Mouse (Mus musculus): ENCODE measurements around the gene Fam83e.
A peak's percentile ranks its signal among the peaks of the same experiment; 100 is the strongest.

Fam83e gene

GRCm38 (mm10) chr7:45715090-45715708, 5.8 kb upstream of the Fam83e start, which contains the start of gene Rpl18:
Rpl18 (plus strand) TSS chr7:45715457.
- peak; percentile 93 for DNase-seq (ENCODE audit: low spot score)

DNA sequence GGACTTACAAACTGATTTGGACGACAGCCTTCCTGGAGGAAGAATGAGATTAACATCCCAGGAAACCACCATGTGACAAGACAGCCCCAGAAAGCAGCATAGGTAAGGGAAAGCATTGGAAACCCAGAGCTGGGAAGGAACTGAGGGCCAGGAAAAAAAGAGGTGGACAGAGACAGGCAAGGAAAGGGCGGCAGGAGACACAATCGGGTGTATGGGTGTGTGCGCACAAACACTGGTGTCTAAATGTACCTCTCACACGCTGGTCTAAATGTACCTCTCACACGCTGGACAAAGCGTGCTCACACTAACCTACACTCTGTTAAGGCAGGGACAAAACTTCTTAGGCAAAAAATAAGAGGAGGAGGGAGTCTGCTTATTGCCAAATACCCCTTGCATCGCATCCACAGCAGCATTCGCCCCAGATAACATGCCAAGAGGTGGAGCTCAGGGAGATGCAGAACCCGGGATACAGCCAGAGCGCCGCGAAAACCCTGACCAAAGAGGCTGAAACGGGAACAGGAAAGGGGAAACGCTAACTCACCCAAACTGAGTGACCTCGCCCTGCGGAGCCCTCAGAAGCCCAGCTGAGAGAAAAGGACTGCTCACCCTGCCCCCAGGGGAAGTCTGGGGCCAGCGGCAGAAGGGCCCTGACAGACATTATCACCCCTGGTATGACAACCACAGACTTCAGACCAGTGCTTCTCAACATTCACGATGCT, 5.1 kb upstream of the Fam83e start:
- no peak for DNase-seq (ENCODE audit: low spot score)

DNA sequence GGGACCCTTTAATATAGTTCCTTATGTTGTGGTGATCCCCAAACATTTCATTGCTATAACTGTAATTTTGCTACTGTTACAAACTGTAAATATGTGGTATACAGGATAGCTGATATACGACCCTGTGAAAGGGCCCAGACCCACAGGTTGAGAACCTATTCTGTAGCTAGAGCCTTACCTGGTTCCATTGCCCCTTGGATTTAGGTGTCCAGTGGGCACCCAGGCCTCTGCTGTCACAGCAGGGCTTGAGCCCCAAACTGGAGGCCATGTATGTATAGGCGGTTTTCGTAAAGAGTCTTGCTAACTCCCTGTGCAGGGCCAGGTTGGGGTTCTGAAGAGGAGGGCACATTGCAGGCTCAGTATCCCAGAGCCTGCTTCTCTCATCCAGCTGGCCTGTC, 4.6 kb upstream of the Fam83e start:
- DNase-seq (ENCODE audit: low spot score), result no peak

DNA sequence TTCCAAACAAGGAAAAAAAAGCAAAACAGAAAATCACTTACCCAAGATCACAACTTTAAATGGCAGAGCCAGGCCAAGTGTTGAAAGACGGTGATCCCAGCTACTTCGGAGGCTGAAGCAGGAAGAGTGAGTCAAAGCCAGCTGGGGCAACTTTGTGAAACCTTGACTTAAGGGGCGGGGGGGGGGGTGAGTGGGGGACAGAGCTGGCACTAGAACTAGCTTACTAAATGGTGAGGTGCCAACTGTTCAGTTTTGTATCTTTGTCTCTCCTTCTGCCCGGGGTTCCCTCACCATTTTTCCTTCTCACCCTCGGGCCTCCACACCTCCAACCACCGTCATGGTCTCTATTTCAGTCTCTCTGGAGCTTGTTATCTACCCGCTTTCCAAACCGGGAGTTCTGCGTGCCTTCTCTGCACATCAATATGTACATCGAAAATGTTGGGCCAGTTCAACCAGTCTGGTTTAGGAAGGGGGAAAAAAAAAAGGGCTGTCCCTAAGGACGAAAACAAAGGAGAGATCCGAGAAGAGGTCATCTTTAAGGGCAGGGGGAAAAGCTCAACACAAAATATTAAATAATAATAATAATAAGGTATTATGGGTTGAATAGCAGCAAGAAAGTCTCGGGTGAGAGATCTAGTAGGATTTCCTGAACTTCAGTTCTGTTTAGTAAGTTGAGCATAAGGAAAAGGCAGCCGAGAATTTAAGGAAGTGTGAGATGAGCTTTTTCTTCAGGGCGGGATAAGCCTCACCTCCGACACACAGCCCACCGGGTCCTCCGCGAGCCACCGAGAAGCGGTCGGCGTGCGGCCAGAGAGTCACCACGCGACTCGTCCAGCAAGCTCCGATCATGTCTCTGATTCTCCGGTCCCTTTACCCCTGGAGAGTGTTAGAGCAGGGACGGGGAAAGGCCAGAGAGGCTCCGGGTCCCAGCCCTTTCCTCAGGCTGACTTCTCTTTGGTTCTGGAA, 3.8 kb upstream of the Fam83e start:
- DNase-seq (ENCODE audit: low spot score), result no peak

DNA sequence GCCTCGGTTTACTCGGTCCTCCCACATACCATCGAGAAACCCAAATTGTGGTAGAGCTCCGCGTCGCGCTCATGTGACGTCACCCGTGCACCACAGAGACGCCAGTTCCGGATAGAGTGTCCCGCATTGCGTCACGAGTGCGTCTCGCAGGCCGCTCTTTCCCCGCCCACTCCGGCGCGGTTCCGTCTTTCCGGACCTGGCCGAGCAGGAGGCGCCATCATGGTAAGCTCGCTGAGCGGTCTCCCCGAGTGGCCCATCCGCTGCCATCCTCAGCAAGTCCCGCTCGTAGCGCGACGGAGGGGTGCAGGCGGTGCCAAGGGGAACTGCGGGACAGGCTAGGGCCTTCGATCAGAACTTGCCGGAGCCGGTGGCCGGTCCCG, 3.1 kb upstream of the Fam83e start, which contains the start of gene Sphk2:
Sphk2 (minus strand) TSS at position 85 of the 380 bp plus-strand sequence.
- DNase-seq (ENCODE audit: low spot score), result peak; percentile 97

DNA sequence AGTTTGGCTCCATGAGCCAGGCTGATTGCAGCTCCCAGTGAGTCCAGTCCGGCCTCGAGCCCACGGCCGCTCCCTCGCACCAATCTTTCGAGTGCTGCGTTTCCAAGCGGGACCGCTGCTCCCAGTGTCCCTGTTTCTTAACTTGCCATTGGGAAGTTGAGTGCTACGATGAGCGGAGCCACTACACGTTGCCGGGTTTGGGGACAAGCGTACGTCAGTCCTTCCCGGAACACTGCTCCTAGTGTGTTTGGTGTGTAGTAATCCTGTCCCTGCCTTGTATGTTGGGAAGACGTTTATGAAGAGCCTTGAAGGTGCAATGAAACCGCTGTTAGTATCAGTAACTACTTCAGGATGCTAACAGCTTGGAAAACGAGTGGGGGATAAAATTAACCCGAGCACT, 2.7 kb upstream of the Fam83e start:
- peak; percentile 9 for DNase-seq (ENCODE audit: low spot score)

GRCm38 (mm10) chr7:45719180-45719579, 1.8 kb upstream of the Fam83e start:
- no peak for DNase-seq (ENCODE audit: low spot score)

DNA sequence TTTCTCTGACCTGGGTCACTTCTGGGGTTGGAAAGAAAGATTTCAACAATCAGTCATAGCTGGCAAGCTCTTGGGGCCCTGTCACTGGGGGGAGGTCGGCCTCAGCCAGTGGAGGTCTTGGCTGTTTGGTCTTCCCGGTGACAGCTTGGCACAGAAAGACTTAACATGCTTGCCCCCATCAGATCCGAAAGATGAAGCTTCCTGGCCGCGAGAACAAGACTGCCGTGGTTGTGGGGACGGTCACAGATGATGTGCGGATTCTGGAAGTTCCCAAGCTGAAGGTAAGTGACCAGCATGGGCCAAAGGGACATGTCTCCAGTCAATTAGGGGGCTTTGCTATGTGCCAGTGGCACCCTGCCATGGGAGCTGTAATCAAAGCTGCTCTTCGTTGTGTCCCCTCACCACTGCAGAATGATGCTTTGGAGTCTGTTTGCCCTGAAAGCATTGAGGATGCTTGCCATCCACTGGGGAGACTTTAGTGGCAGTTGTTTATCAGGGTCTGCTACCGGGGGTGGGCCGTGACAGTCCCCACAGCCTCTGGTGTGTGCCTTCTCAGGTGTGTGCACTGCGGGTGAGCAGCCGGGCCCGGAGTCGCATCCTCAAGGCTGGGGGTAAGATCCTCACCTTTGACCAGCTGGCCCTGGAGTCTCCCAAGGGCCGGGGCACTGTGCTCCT, 1.1 kb upstream of the Fam83e start:
- DNase-seq (ENCODE audit: low spot score), result no peak

GRCm38 (mm10) chr7:45721234-45721571, 191 bp downstream of the Fam83e start:
- DNase-seq (ENCODE audit: low spot score), result no peak

GRCm38 (mm10) chr7:45721642-45722347, 783 bp downstream of the Fam83e start:
- DNase-seq (ENCODE audit: low spot score), result no peak

DNA sequence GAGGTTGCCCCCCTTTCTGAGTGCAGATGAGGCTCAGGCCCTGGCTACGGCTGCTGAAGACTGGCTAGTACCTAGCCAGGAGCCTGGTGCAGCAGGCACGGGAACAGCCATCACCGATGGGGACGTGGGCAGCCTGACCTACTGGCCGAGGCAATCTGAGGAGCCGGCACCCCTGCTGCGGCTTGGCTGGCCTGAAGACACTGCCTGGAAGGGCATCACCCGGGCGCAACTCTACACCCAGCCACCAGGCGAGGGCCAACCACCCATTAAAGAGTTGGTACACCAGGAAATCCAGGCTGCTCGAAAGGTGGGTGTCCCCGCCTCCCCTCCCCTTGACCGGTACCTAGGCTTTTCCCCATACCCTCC, 1.3 kb downstream of the Fam83e start:
- no peak for DNase-seq (ENCODE audit: low spot score)

GRCm38 (mm10) chr7:45723301-45723700, 2.3 kb downstream of the Fam83e start:
- DNase-seq (ENCODE audit: low spot score), result no peak

- no peak for DNase-seq (ENCODE audit: low spot score)
Observed at GRCm38 (mm10) chr7:45723781-45724180, 2.8 kb downstream of the Fam83e start.

- DNase-seq (ENCODE audit: low spot score), result no peak
Observed at GRCm38 (mm10) chr7:45725151-45725550, 4.1 kb downstream of the Fam83e start.

DNA sequence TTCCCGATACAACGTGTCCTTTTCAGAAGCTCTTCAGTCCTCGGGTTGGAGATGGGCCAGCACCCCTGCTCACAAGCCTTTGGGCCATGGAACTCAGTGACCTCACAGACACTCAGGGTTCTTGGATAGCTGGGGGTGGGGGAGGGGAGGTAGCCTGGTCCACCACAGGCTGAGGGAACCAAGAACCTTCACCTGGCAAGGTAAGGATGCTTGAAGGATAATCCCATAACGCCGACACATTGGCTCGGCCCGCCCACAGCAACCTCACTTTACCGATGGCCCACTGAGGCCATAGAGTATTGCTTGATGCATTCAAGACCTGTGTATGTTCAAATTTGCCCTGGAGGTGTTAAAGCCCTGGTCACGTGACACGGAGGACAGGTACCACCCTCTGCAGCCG, 4.7 kb downstream of the Fam83e start, which contains the start of gene Spaca4:
Spaca4 (minus strand) TSS at position 101 of the 400 bp plus-strand sequence.
- no peak for DNase-seq (ENCODE audit: low spot score)

GRCm38 (mm10) chr7:45726419-45726818, 5.4 kb downstream of the Fam83e start:
- no peak for DNase-seq (ENCODE audit: low spot score)

DNA sequence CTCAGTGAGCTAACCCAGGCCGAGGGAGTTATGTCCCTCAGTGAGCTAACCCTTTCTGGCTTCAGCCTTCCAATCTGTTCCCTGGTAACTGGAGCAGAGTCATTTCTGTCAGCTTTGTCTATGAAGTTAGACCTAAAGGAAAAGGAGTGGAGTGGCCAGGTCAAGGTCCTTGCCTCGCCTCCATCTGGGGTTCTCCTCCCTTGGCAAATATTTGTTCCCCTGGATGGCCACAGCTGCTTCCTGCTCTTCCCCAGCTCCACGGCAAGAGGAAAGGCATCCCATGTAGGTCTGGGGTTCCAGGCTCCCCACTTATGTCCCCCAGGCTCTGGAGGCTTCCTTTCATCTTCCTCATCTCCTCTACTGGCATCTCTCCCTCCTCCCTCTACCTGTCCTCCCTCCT, 6.6 kb downstream of the Fam83e start:
- no peak for DNase-seq (ENCODE audit: low spot score)

DNA sequence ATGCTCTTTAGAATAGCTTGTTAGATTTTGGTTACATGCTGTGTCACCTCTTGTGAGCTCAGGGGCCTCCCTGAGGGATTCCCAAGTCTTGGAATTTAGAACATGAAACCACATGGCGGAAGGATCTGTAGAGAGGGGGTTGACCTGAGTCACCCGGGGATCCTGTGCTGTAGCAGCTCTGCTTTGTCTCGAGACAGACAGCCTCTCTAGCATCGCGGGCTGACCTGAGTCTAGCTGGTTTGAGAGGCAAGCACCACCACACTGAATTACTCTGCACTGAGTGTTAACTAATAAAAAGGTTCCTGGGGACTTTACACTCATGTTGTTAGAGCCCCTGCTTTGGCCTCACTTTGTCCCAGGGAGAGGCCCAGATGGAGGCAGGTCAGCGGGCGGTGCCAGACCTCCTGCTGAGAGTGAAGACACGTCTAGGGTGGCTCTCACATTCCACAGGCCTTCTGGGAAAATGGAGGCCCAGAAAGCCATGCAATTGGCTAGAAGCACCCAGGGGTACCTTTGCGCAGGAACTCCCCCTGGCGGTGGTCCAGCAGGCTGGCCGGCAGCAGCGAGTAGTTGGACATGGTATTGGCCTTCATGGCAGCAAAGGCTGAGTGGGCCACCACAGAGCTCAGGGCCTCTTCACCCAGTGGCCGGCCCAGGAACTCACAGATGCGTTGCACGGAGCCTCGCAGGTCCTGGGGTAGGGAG, 9.9 kb downstream of the Fam83e start:
- no peak for DNase-seq (ENCODE audit: low spot score)

DNA sequence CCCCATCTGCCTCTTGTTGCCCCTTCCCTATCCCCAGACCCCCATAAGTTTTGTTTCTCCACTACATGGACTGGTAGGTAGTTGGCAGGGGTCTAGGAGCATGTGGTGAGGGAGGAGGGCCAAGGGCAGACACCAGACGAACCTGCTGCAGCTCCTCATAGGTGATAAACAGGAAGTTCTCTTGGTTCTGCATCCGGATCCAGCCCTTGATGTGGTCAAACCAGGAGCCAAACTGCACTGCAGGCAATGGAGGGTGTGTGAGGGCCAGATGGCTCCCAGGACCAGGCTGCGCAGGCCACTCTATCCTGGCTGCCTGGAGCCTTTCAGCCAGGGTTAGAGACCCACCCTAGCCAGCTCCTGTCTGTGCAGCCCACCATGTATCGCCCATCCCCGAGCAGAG, 12.5 kb downstream of the Fam83e start:
- no peak for DNase-seq (ENCODE audit: low spot score)

DNA sequence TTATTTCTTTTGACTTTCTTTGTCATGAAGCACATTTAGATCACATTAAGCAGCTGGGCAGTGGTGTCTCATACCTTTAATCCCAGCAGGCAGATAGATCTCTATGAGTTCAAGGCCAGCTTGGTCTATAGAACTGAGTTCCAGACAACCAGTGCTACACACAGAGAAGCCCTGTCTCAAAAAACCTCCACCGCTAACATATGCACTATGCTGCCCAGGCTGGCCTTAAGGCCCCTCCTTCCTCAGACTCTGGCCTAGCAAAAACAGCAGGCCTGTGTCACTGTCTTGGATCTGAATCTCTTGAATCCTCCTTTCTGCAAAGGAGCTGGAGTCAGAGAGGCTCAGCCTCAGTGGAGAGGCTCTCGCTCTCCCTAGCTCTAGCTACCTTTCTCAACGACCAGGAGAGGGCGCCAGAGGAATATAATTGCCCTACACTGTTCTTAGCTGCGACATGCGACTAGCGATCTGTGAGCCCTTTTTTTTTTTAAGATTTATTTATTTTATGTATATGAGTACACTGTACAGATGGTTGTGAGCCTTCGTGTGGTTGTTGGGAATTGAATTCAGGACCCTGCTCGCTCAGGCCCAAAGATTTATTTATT, 18.3 kb downstream of the Fam83e start:
- DNase-seq (ENCODE audit: low spot score), result no peak

Measured in urinary bladder, postnatal 10 days (tissue).